Mouse (Mus musculus) embryonic fibroblast, embryonic 13.5 days (primary cell): Measurements from ENCODE around the gene Wdr66. TPM values are rescaled to one million over a fixed set of nuclear protein-coding genes. Genes with fewer than 3 reads are reported as not detected.

Experiments used
- H3K27ac ChIP-seq: 2 replicates; pipeline ENCODE4 v1.5.1; 2012; ENCODE audit warnings: low read length, control low read depth, inconsistent platforms; ENCODE audit not compliant: insufficient read depth
- H3K4me1 ChIP-seq: 2 replicates; pipeline ENCODE4 v1.6.1; 2011; ENCODE audit warnings: low read length; ENCODE audit not compliant: control insufficient read depth, insufficient read depth
- H3K4me3 ChIP-seq: 2 replicates; pipeline ENCODE4 v1.5.1; 2011; ENCODE audit warnings: mild to moderate bottlenecking, control low read depth, low read length; ENCODE audit not compliant: insufficient read depth
- CTCF ChIP-seq: IDR thresholded peaks from 2 replicates; pipeline ENCODE4 v1.5.1; 2011; ENCODE audit warnings: mild to moderate bottlenecking, control low read depth, low read length, moderate library complexity, borderline replicate concordance; ENCODE audit not compliant: insufficient read depth
- POLR2A ChIP-seq: IDR thresholded peaks from 2 replicates; pipeline ENCODE4 v1.6.1; 2011; ENCODE audit warnings: low read depth, mild to moderate bottlenecking, control low read depth, low read length, moderate library complexity
- polyA plus RNA-seq: library from polyadenylated mRNA; stranded (reverse); fragments of >200 nt; gene quantifications from 2 replicates; pipeline ENCODE4 v1.2.4, GENCODE M21; 2011; ENCODE audit warnings: low read depth; ENCODE audit not compliant: missing spikeins, insufficient read length

Gene Wdr66
- polyA plus RNA-seq, 1 experiment = 0.77 TPM

DNA sequence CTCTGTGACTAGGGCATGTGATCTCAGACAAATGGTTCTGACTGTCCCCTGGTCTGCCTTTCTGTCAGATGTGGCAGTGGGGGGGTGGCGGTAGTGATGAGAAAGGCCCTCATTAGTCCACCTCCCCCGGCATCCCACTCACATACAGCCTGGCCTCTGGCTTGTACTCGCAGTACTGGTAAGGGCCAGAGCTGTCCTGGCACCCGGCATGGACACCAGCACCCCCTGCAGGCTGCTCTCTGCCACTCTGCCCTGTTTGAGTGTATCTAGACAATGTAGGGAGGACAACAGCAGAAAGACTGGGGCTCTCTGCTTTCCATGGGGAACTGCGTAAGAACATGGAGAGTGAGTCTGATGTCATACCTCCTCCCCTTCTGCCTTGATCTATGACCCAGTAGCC lies 36.2 kb downstream of the Wdr66 start:
- H3K4me1 ChIP-seq = no peaks in the 10 kb centered on the region

DNA sequence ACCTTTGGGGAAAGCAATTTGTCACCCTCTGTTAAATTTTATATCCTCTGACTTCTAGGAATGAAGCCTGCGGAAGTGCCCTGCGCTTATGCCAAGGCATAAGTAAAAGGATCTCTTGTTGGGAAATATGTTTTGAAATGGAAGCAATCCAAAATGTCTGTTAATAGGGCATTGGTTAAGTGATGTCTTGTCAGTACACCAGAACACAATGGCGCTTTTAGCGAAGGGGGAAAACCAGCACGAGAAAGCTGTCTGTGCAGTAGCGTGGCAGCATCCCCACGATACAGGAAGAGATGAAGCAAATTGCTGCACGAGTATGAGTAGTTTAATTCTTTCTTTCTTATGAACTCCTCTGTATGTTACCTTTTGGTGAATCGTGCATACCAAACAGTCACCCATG lies 42.8 kb downstream of the Wdr66 start:
- Histone ChIP-seq H3K27ac (no peak overlapping the region), H3K4me1 (no peaks in the 10 kb centered on the region), H3K4me3 (no peak overlapping the region)
- TF ChIP-seq POLR2A (no peak), CTCF (no peak)

More for the DNA sequence above, 36.2 kb downstream of the Wdr66 start:
- no peak for TF ChIP-seq POLR2A
- TF ChIP-seq CTCF = 0 out of 2 replicates have a peak, but pooled peaks have one; percentile 9
- Histone ChIP-seq H3K27ac (no peak overlapping the region), H3K4me3 (no peak overlapping the region)

GRCm38 (mm10) chr5:123296224-123296806 lies 44.4 kb downstream of the Wdr66 start:
- H3K27ac ChIP-seq = no peak overlapping the region

DNA sequence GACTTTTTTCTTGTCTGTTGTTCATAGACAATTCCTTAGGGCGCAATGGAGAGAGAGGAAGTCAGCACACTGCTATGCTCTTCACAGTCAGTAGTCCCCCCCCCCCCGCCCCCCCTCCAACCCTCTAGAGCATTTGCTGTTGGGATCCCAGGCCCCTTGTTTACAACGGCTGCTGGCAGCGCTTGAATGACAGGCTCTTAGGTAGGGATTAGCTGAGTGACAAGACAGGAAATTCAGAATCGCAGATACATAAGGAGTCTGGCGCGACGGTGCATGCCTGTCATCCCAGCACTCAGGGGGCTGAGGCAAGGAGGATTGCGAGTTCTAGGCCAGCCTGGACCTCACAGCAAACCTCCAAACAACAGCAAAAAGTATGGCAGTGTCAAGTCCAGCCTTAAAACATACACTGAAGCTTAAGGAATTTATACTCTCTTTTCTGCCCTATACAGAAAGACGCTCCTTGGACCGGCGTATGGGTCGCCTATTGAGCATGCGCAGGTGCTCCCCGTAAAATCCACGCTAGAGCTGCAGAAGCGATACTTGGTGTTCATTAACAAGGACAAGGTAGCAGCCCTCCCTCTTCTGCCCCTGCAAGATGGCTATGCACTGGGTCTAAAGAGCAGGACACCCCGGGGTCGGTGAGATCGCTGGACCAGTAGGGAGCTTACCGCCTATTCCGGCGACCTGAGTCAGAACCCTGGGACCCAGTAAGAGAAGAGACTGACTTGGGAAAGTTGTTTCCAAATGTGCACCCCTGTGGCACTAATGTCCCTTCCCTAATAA lies 45.3 kb downstream of the Wdr66 start:
- Histone ChIP-seq H3K4me1 (no peaks in the 10 kb centered on the region), H3K27ac (no peak overlapping the region), H3K4me3 (no peak overlapping the region)
- TF ChIP-seq CTCF (no peak), POLR2A (no peak)

More at GRCm38 (mm10) chr5:123296224-123296806, 44.4 kb downstream of the Wdr66 start:
- Histone ChIP-seq H3K4me1 (no peaks in the 10 kb centered on the region), H3K4me3 (no peak overlapping the region)
- no peak for TF ChIP-seq POLR2A
- peak; percentile 27; the same call in 1 of the 2 replicates for TF ChIP-seq CTCF

- TF ChIP-seq POLR2A (no peak), CTCF (no peak)
These were observed 45.9 kb downstream of the Wdr66 start for GRCm38 (mm10) chr5:123297830-123298229.

DNA sequence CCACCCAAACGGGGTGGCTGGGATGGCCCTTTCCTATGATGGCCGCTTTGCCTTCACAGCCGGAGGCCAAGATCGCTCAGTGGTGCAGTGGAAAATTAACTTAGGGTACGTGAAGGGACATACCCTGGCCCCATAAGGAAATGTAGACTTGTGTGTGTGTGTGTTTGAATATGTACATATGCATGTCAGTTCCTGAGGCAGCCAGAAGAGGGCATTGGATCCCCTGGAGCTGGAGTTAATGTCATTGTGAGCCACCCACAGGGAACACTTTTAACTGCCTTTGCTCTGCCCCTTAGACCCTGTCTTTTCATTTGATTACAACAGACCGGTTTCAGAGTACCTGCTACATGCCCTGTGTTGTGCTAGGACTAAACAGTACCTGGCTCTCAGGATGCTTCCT lies 46.6 kb downstream of the Wdr66 start:
- no peak overlapping the region for H3K27ac ChIP-seq
- H3K4me3 ChIP-seq = no peak overlapping the region
- no peak for TF ChIP-seq POLR2A
- TF ChIP-seq CTCF = no peak
- H3K4me1 ChIP-seq = no peaks in the 10 kb centered on the region

More at GRCm38 (mm10) chr5:123297830-123298229, 45.9 kb downstream of the Wdr66 start:
- H3K4me1 ChIP-seq = no peaks in the 10 kb centered on the region
- H3K27ac ChIP-seq = no peak overlapping the region
- H3K4me3 ChIP-seq = no peak overlapping the region

DNA sequence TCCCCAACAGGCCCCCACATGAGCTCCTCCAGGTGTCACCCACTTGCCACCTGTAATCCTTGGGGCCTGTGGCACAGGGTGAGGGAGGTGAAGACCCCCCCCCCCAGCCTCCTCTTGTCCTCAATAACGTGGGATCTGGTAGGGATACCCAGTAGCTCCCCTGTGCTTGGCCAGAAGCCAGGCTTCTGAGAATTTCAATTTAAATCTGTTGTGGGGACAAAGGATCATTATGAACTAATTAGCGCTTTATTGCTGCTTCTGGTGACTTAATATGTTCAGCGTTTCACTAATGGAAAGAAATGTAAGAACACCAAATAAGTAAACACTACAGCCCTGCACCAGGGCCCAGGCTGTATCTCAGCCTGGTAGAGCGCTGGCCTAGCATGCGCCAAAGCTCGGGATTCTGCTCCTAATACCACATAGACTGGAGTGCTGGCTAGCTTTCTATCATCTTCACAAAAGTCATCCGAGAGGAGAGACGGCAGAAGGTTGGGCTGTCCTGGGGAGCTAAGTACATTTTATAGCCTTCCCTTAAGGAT lies 48.7 kb downstream of the Wdr66 start:
- H3K4me3 ChIP-seq = no peak overlapping the region
- H3K27ac ChIP-seq = no peak overlapping the region
- no peak for TF ChIP-seq POLR2A
- TF ChIP-seq CTCF = no peak
- H3K4me1 ChIP-seq = no peaks in the 10 kb centered on the region

DNA sequence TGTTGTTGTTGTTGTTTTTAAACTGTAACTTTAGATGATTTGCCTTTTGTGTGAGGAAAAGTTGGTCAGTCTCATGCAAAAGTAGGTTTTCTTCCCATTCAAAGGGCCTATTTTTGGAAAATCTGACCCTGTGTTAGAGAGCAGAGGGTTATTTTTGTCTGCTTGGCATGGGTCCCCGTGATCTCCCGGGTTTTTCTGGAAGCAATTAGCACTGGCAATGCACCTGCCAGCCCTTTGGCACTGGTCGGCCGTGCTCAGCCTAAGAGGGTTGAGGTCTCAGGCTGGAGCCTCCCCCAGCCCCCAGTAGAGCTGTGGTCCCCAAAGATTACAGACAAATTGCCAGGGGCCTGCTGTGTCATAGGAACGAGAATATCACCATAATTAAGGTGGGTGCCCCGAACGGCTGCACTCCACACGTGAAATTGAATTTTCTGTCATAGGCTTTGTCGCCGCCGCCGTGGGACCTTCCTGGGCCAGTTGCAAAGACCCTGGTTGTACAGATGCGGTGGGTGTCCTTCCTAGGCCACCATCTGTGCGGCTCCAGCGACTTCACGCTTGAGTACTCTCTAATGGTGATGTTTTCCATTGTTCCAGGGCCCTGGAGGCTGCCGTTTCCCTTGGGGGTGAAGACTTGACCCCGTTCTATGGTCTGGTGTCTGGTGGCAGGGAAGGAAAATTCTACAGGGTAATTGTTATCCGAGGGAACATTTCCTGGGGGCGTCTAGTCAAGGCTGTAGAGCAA lies 50.0 kb downstream of the Wdr66 start:
- TF ChIP-seq POLR2A (no peak), CTCF (no peak)
- Histone ChIP-seq H3K4me3 (no peak overlapping the region), H3K4me1 (no peaks in the 10 kb centered on the region), H3K27ac (no peak overlapping the region)

DNA sequence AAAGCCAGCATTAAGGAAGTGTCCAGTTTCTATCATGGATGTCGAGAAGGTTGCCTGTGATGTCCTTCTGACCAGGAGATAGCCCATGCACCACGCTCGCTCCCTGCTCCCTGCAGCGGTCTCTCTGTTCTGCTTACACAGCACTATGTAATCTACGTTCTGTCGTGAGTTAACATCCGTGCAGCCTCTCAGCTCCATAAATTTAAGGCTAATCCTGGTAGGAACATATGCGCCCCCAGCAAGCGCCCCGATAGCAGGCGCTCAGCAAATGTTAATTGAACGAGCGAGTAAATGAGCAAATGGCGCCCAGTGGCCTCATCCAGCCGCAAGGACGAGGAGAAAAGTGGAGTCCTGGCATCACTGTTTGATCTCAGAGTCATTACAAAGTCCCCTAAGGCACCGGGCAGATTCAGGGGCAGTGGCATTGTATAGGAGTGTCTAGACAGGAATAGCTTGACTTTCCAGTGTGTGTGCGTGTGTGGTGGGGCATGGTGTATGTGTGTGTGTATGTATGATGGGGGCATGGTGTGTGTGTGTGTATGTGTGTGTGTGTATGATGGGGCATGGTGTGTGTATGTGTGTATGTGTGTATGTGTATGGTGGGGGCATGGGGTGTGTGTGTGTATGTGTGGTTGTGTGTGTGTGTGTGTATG lies 55.9 kb downstream of the Wdr66 start:
- no peak overlapping the region for H3K27ac ChIP-seq
- H3K4me1 ChIP-seq = no peaks in the 10 kb centered on the region
- TF ChIP-seq CTCF (no peak), POLR2A (no peak)
- H3K4me3 ChIP-seq = no peak overlapping the region

DNA sequence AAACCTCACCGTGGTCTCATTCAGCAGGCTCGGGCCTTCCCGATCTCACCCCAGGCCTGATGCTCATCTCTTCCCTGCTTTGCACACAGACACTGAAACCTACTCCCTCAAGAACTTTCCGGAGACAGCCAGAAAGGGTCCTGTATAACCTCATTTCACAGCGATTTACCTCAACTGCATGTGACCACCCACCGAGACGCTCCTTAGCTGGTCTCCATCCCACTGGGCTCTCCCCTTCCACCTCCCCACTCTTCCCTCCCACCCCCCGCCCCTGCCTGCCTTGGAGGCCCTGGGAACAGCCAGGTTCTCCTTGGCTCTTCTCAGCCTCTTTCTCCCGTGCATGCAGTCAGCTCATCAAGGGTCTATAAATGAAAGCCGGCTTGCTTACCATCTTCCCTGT lies 57.9 kb downstream of the Wdr66 start:
- no peak overlapping the region for H3K4me3 ChIP-seq
- H3K27ac ChIP-seq = no peak overlapping the region
- no peak for TF ChIP-seq CTCF
- TF ChIP-seq POLR2A = no peak
- no peaks in the 10 kb centered on the region for H3K4me1 ChIP-seq
